Mouse (Mus musculus) neural tube, embryonic 11.5 days (tissue): ENCODE measurements around the gene Gdf9. TPM values are rescaled to one million over a fixed set of nuclear protein-coding genes. Genes with fewer than 3 reads are reported as not detected.

Experiments
- ATAC-seq: fragments of 200-750 bp; cut with Nextera tagmentation; 2 replicates; pipeline ENCODE4 v1.8.0; 2017; ENCODE audit warnings: moderate number of reproducible peaks, mild to moderate bottlenecking, moderate TSS enrichment, moderate library complexity; ENCODE audit not compliant: insufficient read depth, low FRiP score, low TSS enrichment
- DNase-seq: peaks from one replicate; pipeline ENCODE4 v3.0.0-alpha.2; 2015; ENCODE audit warnings: low spot score
- H3K27ac ChIP-seq: fragments of 300-500 bp; sonication (generic); 2 replicates; pipeline ENCODE4 v1.5.1; 2014; ENCODE audit warnings: low read depth, mild to moderate bottlenecking, low read length
- H3K27me3 ChIP-seq: fragments of 300-500 bp; sonication (generic); 2 replicates; pipeline ENCODE4 v1.6.1; 2014; ENCODE audit warnings: mild to moderate bottlenecking, low read length, mixed read lengths; ENCODE audit not compliant: control insufficient read depth, insufficient read depth
- H3K36me3 ChIP-seq: fragments of 300-500 bp; sonication (generic); 2 replicates; pipeline ENCODE4 v1.6.1; 2014; ENCODE audit warnings: mild to moderate bottlenecking, low read length, moderate library complexity, mixed read lengths; ENCODE audit not compliant: control insufficient read depth, insufficient read depth
- H3K4me1 ChIP-seq: fragments of 300-500 bp; sonication (generic); 2 replicates; pipeline ENCODE4 v1.6.1; 2014; ENCODE audit warnings: low read length, mixed read lengths; ENCODE audit not compliant: control insufficient read depth, insufficient read depth
- H3K4me2 ChIP-seq: fragments of 300-500 bp; sonication (generic); 2 replicates; pipeline ENCODE4 v1.6.1; 2014; ENCODE audit warnings: low read depth, mild to moderate bottlenecking, moderate library complexity
- H3K4me3 ChIP-seq: fragments of 300-500 bp; sonication (generic); 2 replicates; pipeline ENCODE4 v1.5.1; 2014; ENCODE audit warnings: low read depth, low read length
- H3K9ac ChIP-seq: fragments of 300-500 bp; sonication (generic); 2 replicates; pipeline ENCODE4 v1.6.1; 2014; ENCODE audit warnings: mild to moderate bottlenecking, low read length
- H3K9me3 ChIP-seq: fragments of 300-500 bp; sonication (generic); 2 replicates; pipeline ENCODE4 v1.6.1; 2016; ENCODE audit warnings: low read length; ENCODE audit not compliant: control insufficient read depth
- WGBS: fragments of 180-500 bp; shearing (Covaris S2); extraction: QIAGEN DNeasy Blood & Tissue Kit; methylation state at CpG from one replicate; pipeline ENCODE4 v1.1.7; 2014; 5-methylcytosine and 5-hydroxymethylcytosine counted together
- polyA plus RNA-seq: library from polyadenylated mRNA; unstranded; fragments of >200 nt; fragmentation: Nextera tagmentation; extraction: Ambion mirVana; gene quantifications from 2 replicates; pipeline ENCODE4 v1.2.1, GENCODE M21; 2014

Gene Gdf9
- polyA plus RNA-seq = 2.6 and 2.7 TPM in 2 replicates

- Histone ChIP-seq H3K36me3 (peaks cover 5% of the 10 kb centered on the region; the same call in 1 of the 2 replicates), H3K9me3 (no peaks in the 10 kb centered on the region), H3K27me3 (no peaks in the 10 kb centered on the region), H3K9ac (peak within 1 kb of the TSS; percentile 84), H3K4me1 (peaks cover 8% of the 10 kb centered on the region), H3K27ac (peak within 1 kb of the TSS; percentile 56; the same call in 1 of the 2 replicates), H3K4me2 (peak within 1 kb of the TSS; percentile 87), H3K4me3 (peak within 1 kb of the TSS; percentile 97)
- peak; percentile 98 for DNase-seq
- peak; percentile 94 for ATAC-seq
- under 1% methylated on average over 44 of the region's 44 CpGs for WGBS
Observed at GRCm38 (mm10) chr11:53430670-53431346, at the start of gene Gdf9, which contains the start of gene Uqcrq. Gene Gdf9, plus strand, starts transcription at chr11:53431023. Gene Uqcrq, minus strand, starts transcription at chr11:53430831.

DNA sequence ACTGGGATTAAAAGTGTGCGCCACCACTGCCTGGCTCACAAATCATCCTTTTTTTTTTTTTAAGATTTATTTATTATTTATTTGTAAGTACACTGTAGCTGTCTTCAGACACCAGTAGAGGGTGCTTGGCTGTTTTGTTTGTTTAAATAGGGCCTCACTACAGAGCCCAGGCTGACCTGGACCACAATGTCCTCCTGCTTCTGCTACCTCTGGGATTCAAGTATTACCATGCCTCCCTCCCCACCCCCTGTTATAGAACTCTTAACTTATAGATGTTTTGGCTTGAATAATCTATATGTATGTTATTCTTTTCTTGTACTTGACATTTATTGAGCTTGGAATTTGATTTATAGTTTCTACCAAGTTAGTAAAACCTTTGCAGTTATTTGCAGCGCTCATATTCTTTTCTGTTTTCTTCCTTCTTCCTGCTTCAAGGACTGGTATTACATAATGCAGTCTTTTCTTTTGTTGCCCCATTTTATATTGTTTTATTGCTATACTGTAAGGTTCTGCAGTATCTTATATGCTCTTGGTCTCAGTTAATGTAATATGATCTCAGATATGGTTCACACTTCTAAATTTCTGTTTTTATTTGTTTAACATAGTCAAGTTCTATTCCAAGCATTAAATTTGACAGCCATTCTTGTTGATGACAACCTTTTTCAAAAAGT is 46.9 kb upstream of the Gdf9 start:
- no peak for DNase-seq
- Histone ChIP-seq H3K4me3 (no peak overlapping the region), H3K36me3 (peaks cover 5% of the 10 kb centered on the region), H3K9ac (no peak overlapping the region), H3K4me1 (no peaks in the 10 kb centered on the region), H3K9me3 (no peaks in the 10 kb centered on the region), H3K27me3 (no peaks in the 10 kb centered on the region), H3K27ac (no peak overlapping the region), H3K4me2 (no peak overlapping the region)
- 94% methylated on average over 2 of the region's 2 CpGs for WGBS
- ATAC-seq = no peak

GRCm38 (mm10) chr11:53393856-53394255 is 37.0 kb upstream of the Gdf9 start:
- WGBS = 88% methylated on average over 1 of the region's 1 CpGs
- peaks cover 6% of the 10 kb centered on the region for H3K36me3 ChIP-seq
- no peak for DNase-seq
- H3K4me2 ChIP-seq = no peak overlapping the region
- no peaks in the 10 kb centered on the region for H3K4me1 ChIP-seq
- H3K9ac ChIP-seq = no peak overlapping the region
- no peak overlapping the region for H3K27ac ChIP-seq
- H3K27me3 ChIP-seq = no peaks in the 10 kb centered on the region
- no peak for ATAC-seq
- H3K4me3 ChIP-seq = no peak overlapping the region
- no peaks in the 10 kb centered on the region for H3K9me3 ChIP-seq

DNA sequence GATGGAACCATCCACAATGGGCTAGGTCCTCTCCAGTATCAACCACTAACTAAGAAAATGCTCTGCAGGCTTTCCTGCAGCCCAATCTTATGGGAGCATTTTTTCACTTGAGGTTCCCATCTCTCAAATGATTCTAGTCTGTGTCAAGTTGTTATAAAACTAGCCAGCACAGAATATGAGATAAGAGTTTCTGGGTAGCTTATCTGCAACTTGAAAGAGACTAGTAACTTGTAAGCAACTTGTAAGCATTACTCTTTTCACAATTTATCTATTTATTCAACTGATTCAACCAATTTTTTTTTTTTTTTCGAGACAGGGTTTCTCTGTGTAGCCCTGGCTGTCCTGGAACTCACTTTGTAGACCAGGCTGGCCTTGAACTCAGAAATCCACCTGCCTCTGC is 27.2 kb upstream of the Gdf9 start:
- Histone ChIP-seq H3K27me3 (no peaks in the 10 kb centered on the region), H3K36me3 (peaks cover 14% of the 10 kb centered on the region), H3K4me1 (no peaks in the 10 kb centered on the region), H3K9me3 (no peaks in the 10 kb centered on the region), H3K9ac (no peak overlapping the region), H3K4me3 (no peak overlapping the region), H3K27ac (no peak overlapping the region), H3K4me2 (no peak overlapping the region)
- 92% methylated on average over 1 of the region's 1 CpGs for WGBS
- ATAC-seq (no peak), DNase-seq (no peak)

DNA sequence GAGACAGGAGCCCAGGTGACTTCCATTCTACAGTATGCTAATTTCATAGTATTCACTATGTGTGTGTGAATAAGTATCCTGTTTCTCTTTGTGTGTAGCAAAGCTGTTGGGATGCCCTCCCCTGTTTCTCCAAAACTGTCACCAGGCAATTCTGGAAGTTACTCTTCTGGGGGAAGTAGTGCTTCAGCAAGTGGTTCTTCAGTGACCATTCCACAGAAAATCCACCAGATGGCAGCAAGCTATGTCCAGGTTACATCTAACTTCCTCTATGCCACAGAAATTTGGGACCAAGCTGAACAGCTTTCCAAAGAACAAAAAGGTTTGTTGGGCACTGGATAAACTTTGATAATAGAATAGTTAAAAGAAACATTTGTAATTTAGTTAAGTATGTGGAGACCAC is 19.1 kb upstream of the Gdf9 start:
- no peak for DNase-seq
- Histone ChIP-seq H3K9me3 (no peaks in the 10 kb centered on the region), H3K9ac (no peak overlapping the region), H3K36me3 (peaks cover 17% of the 10 kb centered on the region), H3K27me3 (no peaks in the 10 kb centered on the region), H3K4me3 (no peak overlapping the region), H3K4me1 (no peaks in the 10 kb centered on the region), H3K27ac (no peak overlapping the region), H3K4me2 (no peak overlapping the region)
- no peak for ATAC-seq

DNA sequence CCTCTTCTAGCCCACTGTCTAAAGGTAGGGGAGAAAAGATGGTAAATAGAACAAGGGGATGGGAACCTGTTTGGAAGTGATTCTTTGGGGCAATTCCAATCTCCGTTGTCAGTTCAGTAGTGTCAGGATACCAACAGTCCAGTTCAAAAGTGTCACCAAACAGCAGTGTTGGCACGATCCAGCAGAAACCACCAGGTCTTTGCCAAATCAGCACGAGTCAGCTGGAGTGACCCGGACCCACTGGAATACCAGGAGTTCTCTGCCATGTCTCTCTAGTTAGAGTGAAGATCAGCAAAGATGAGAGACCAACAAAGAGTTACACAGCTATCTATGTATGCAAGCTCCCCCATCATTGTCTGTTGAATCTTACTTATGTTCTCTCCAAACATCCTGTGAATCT is 17.0 kb upstream of the Gdf9 start:
- Histone ChIP-seq H3K9me3 (no peaks in the 10 kb centered on the region), H3K4me3 (no peak overlapping the region), H3K9ac (no peak overlapping the region), H3K27me3 (no peaks in the 10 kb centered on the region), H3K4me1 (no peaks in the 10 kb centered on the region), H3K4me2 (no peak overlapping the region), H3K27ac (no peak overlapping the region), H3K36me3 (peaks cover 12% of the 10 kb centered on the region)
- DNase-seq = no peak
- 92% methylated on average over 4 of the region's 4 CpGs for WGBS
- ATAC-seq = no peak

DNA sequence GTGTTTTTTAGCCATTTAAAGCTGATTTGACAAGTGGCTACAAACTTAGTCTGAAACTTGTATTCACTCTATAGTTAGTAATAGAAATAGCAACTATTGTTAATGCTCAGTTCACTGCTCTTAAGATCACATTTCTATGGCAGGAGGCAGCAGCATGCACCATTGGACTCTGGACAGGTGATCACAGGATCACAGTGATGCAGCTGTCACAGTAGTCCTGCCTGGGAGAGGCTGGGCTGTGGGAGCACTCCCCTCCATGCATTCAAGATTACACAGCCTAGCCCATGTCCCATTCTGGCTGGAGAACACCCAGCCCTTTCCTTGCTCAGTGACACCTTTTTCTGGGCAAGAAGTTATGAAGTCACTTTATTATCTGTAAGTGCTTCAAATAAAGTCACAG is 12.8 kb upstream of the Gdf9 start:
- H3K27ac ChIP-seq = no peak overlapping the region
- H3K9ac ChIP-seq = no peak overlapping the region
- no peak overlapping the region for H3K4me3 ChIP-seq
- H3K4me2 ChIP-seq = no peak overlapping the region
- DNase-seq = no peak
- H3K4me1 ChIP-seq = no peaks in the 10 kb centered on the region
- no peaks in the 10 kb centered on the region for H3K9me3 ChIP-seq
- no peaks in the 10 kb centered on the region for H3K27me3 ChIP-seq
- ATAC-seq = no peak
- H3K36me3 ChIP-seq = peaks cover 6% of the 10 kb centered on the region

GRCm38 (mm10) chr11:53423036-53423435 is 7.8 kb upstream of the Gdf9 start, which contains the start of gene Leap2:
Gene Leap2, minus strand, starts transcription at chr11:53423170.
- Histone ChIP-seq H3K4me1 (no peaks in the 10 kb centered on the region), H3K27ac (no peak within 1 kb of the TSS), H3K36me3 (no peaks in the 10 kb centered on the region), H3K9me3 (no peaks in the 10 kb centered on the region), H3K4me3 (no peak within 1 kb of the TSS), H3K9ac (no peak within 1 kb of the TSS), H3K27me3 (no peaks in the 10 kb centered on the region), H3K4me2 (no peak within 1 kb of the TSS)
- WGBS = 92% methylated on average over 4 of the region's 4 CpGs
- DNase-seq (no peak), ATAC-seq (no peak)

DNA sequence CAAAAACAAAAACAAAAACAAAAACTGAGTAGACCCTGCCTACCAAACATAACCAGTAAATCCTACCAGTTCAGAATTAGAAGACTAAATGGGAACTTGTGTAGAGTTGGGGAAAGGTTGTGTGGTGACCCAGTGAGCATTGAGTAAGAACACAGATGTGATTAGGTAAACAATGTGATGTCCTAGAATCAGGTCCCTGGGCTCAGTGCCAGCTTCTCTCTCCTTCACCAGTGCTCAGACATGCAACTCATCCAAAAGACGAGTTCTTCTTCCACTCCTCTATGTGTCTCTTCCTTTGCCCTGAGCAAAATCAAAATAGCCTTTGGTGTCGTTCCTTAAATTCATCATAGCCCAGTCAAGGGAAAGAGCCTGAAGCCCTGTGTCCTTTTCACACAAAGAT is 6.0 kb upstream of the Gdf9 start:
- ATAC-seq = no peak
- H3K9ac ChIP-seq = no peak overlapping the region
- no peak overlapping the region for H3K4me3 ChIP-seq
- no peak overlapping the region for H3K27ac ChIP-seq
- no peaks in the 10 kb centered on the region for H3K27me3 ChIP-seq
- H3K4me1 ChIP-seq = peaks cover 5% of the 10 kb centered on the region
- peaks cover 5% of the 10 kb centered on the region; the same call in 1 of the 2 replicates for H3K36me3 ChIP-seq
- no peaks in the 10 kb centered on the region for H3K9me3 ChIP-seq
- no peak overlapping the region for H3K4me2 ChIP-seq
- 83% methylated on average over 2 of the region's 2 CpGs for WGBS
- DNase-seq = no peak
